Mouse (Mus musculus) liver, postnatal 0 days (tissue): ENCODE measurements around the gene Camta2. TPM values are rescaled to one million over a fixed set of nuclear protein-coding genes. Genes with fewer than 3 reads are reported as not detected.
A peak's percentile ranks its signal among the peaks of the same experiment; 100 is the strongest.

Source experiments
- ATAC-seq: fragments of 200-750 bp; cut with Nextera tagmentation; 2 replicates; pipeline ENCODE4 v1.8.0; 2017; ENCODE audit warnings: mild to moderate bottlenecking, moderate library complexity
- DNase-seq: peaks from one replicate; pipeline ENCODE4 v3.0.0-alpha.2; 2016
- H3K27ac ChIP-seq: fragments of 300-500 bp; sonication (generic); 2 replicates; pipeline ENCODE4 v1.5.1; 2014; ENCODE audit warnings: antibody characterized with exemption, moderate library complexity, mild to moderate bottlenecking, low read depth
- H3K27me3 ChIP-seq: fragments of 300-500 bp; sonication (generic); 2 replicates; pipeline ENCODE4 v1.6.1; 2014; ENCODE audit warnings: low read length, control low read depth, mixed read lengths; ENCODE audit not compliant: insufficient read depth
- H3K36me3 ChIP-seq: fragments of 300-500 bp; sonication (generic); replicated peaks from 2 replicates; pipeline ENCODE4 v1.6.1; 2014; ENCODE audit warnings: mild to moderate bottlenecking, control low read depth, low read length, moderate library complexity, mixed read lengths; ENCODE audit not compliant: insufficient read depth
- H3K4me1 ChIP-seq: fragments of 300-500 bp; sonication (generic); 2 replicates; pipeline ENCODE4 v1.6.1; 2014; ENCODE audit warnings: antibody characterized with exemption, mild to moderate bottlenecking, control low read depth; ENCODE audit not compliant: insufficient read depth
- H3K4me2 ChIP-seq: fragments of 300-500 bp; sonication (generic); 2 replicates; pipeline ENCODE4 v1.6.1; 2014; ENCODE audit warnings: low read depth, mild to moderate bottlenecking, low read length, moderate library complexity, mixed read lengths
- H3K4me3 ChIP-seq: fragments of 300-500 bp; sonication (generic); 2 replicates; pipeline ENCODE4 v1.5.1; 2014; ENCODE audit warnings: low read depth, low read length
- H3K9ac ChIP-seq: fragments of 300-500 bp; sonication (generic); replicated peaks from 2 replicates; pipeline ENCODE4 v1.6.1; 2014; ENCODE audit warnings: mild to moderate bottlenecking, moderate library complexity
- H3K9me3 ChIP-seq: fragments of 300-500 bp; sonication (generic); 2 replicates; pipeline ENCODE4 v1.6.1; 2016; ENCODE audit warnings: mild to moderate bottlenecking, control low read depth, low read length, mixed read lengths
- CTCF ChIP-seq: sonication (generic); IDR thresholded peaks from 2 replicates; pipeline ENCODE4 v1.5.1; 2016; ENCODE audit warnings: antibody characterized with exemption, low read depth
- EP300 ChIP-seq: IDR thresholded peaks from 2 replicates; pipeline ENCODE4 v1.6.1; 2016; ENCODE audit warnings: antibody characterized with exemption, low read depth, mild to moderate bottlenecking
- WGBS: fragments of 180-500 bp; shearing (Covaris S2); extraction: QIAGEN DNeasy Blood & Tissue Kit; methylation state at CpG from one replicate; pipeline ENCODE4 v1.1.7; 2014; ENCODE audit not compliant: insufficient replicate concordance; 5-methylcytosine and 5-hydroxymethylcytosine counted together
- polyA plus RNA-seq: library from polyadenylated mRNA; unstranded; fragments of >200 nt; fragmentation: Nextera tagmentation; extraction: Ambion mirVana; gene quantifications from 2 replicates; pipeline ENCODE4 v1.2.1, GENCODE M21; 2015

Gene Camta2
- polyA plus RNA-seq, 1 experiment from 2014 or later = 3.4 TPM

DNA sequence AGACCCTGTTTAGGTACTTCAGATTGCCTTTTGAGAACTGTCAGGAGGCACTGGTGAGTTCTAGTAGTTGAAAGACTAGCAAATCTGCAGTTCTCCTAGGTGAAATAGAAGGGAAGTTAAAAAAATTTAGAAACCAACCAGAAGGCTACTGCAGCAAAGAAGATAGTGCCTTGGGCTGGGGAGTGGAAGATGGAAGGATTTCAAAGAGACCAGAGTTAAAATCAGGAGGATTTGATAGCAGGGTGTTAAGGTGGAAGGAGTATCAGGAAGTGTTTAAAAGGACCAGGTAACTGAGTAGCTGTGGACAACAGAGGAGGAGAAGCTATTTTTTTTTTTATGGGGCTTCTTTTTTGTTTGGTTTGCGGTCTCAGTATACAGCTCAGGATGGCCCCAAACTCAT lies 50.1 kb downstream of the Camta2 start:
- no peak for DNase-seq
- no peak overlapping the region for H3K9ac ChIP-seq
- TF ChIP-seq EP300 (no peak), CTCF (no peak)
- H3K4me3 ChIP-seq = no peak overlapping the region
- no peaks in the 10 kb centered on the region for H3K27me3 ChIP-seq
- peaks cover 23% of the 10 kb centered on the region for H3K4me1 ChIP-seq
- H3K27ac ChIP-seq = no peak overlapping the region; the same call in 1 of the 2 replicates
- no peak for ATAC-seq
- WGBS = 76% methylated on average over 1 of the region's 1 CpGs
- no peaks in the 10 kb centered on the region for H3K36me3 ChIP-seq
- H3K9me3 ChIP-seq = no peaks in the 10 kb centered on the region
- no peak overlapping the region for H3K4me2 ChIP-seq

DNA sequence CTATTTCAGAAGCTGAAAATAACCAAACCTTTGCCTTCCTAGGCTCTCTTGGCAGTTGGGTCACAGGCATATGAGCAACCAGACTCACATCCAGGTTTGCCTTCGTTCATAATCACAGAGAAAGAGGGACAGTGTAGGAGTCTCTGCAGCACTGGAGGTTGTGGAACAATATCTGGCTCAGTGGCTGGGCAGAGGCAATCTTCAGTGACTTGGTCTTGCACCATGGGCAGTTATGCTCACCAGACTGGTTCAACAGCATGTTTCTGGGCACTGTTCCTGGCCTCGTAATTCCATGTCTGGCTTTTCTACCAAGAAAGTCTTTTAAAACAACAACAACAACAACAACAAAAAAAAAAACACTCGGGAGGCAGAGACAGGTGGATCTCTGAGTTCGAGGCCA lies 52.3 kb downstream of the Camta2 start:
- no peak for ATAC-seq
- H3K36me3 ChIP-seq = no peaks in the 10 kb centered on the region
- H3K9ac ChIP-seq = no peak overlapping the region
- H3K4me1 ChIP-seq = peaks cover 18% of the 10 kb centered on the region
- no peak overlapping the region for H3K4me2 ChIP-seq
- DNase-seq = no peak
- no peaks in the 10 kb centered on the region for H3K9me3 ChIP-seq
- no peak for TF ChIP-seq CTCF
- TF ChIP-seq EP300 = no peak
- 85% methylated on average over 4 of the region's 4 CpGs for WGBS
- no peak overlapping the region for H3K4me3 ChIP-seq
- no peak overlapping the region for H3K27ac ChIP-seq
- no peaks in the 10 kb centered on the region for H3K27me3 ChIP-seq

DNA sequence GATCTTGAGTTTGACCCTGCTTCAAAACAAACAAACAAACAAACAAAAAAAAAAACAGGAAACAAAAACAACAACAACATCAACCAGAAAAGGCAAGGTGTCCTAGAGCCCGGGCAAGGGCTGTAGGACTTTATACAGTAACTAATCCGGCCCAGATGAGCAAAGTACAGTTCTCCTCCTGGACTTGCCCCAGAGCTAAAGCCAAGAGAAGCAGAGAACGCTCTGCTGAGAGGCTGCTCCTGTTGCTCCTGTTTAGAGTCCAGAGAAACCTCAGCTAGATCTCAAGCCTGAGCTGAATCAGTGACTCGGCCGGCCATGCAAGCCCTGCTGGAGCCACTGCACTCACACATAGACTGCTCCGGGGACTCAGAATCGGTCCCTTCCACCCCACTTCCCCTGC lies 57.8 kb downstream of the Camta2 start:
- no peaks in the 10 kb centered on the region for H3K36me3 ChIP-seq
- H3K4me3 ChIP-seq = no peak overlapping the region
- H3K4me1 ChIP-seq = peaks cover 9% of the 10 kb centered on the region
- TF ChIP-seq EP300 (no peak), CTCF (no peak)
- DNase-seq = no peak
- no peak overlapping the region for H3K9ac ChIP-seq
- H3K9me3 ChIP-seq = no peaks in the 10 kb centered on the region
- WGBS = 42% methylated on average over 7 of the region's 7 CpGs
- no peak overlapping the region for H3K27ac ChIP-seq
- no peak overlapping the region for H3K4me2 ChIP-seq
- no peak for ATAC-seq
- no peaks in the 10 kb centered on the region for H3K27me3 ChIP-seq

DNA sequence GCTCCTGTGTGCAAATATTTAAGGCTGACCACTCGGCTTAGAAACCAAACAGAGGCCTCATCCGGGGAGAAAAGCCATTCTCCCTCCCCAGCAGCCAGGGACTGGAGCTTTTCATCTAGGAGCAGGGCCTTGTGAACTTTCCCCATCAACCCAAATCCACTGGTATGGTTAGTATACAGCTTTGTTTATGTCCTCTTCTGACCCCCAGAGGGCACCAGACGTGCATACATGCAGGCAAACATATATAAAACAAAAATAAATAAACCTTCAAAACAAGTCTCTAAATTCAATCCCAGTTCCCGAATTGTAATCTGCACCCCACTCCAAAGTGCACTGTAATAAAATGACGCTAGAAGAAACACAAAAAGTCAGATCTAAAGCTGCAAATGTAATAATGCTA lies 58.3 kb downstream of the Camta2 start:
- no peak for DNase-seq
- no peaks in the 10 kb centered on the region for H3K36me3 ChIP-seq
- H3K27ac ChIP-seq = no peak overlapping the region
- no peak overlapping the region for H3K9ac ChIP-seq
- peaks cover 9% of the 10 kb centered on the region for H3K4me1 ChIP-seq
- no peak for ATAC-seq
- H3K9me3 ChIP-seq = no peaks in the 10 kb centered on the region
- 41% methylated on average over 5 of the region's 5 CpGs for WGBS
- H3K4me3 ChIP-seq = no peak overlapping the region
- TF ChIP-seq CTCF (peak; percentile 73), EP300 (no peak)
- no peak overlapping the region for H3K4me2 ChIP-seq
- H3K27me3 ChIP-seq = no peaks in the 10 kb centered on the region

DNA sequence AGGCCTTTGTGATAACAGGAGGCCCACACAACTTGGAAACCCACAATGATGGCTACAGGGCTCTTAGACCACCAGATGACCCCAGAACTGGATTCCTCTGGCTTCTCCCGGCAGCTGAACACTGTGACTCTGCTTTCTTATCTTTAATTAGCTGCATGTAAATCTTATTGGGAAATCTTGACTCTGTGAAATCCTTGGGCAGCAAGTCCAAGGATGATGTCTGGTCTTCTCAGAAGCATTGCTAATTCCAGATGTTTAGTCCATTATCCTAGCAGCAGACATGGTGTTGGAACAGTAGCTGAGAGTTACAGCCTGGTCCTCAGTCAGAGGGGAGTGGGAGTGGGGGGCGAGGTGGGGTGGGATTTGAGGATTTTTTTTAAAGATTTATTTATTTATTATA lies 59.5 kb downstream of the Camta2 start:
- no peak for TF ChIP-seq CTCF
- TF ChIP-seq EP300 = no peak
- 59% methylated on average over 2 of the region's 2 CpGs for WGBS
- Histone ChIP-seq H3K36me3 (no peaks in the 10 kb centered on the region), H3K9me3 (no peaks in the 10 kb centered on the region), H3K9ac (no peak overlapping the region), H3K4me1 (peaks cover 9% of the 10 kb centered on the region), H3K4me2 (no peak overlapping the region), H3K27ac (no peak overlapping the region), H3K4me3 (no peak overlapping the region), H3K27me3 (no peaks in the 10 kb centered on the region)
- ATAC-seq (no peak), DNase-seq (no peak)

DNA sequence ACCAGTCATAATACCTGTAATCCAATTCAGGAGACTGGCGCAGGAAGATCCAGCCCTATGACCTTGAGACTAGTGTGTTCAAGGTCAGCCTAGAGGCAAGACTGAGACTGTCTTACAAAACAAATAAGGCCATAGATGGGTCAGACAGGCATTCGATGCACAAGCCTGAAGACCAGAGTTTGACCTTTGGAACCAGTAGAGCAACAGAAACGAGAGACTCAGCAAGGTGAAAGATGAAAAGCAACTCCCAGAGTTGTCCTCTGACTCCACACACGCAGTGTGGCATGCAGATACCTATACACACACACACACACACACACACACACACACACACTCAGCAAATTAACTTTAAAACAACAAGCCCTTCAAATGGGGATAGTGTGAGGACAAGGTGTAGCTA lies 61.0 kb downstream of the Camta2 start:
- H3K27ac ChIP-seq = 0 out of 2 replicates have a peak overlapping the region, but pooled peaks have one; percentile 25
- peaks cover 9% of the 10 kb centered on the region for H3K4me1 ChIP-seq
- no peak overlapping the region for H3K4me2 ChIP-seq
- TF ChIP-seq CTCF = no peak
- no peak for TF ChIP-seq EP300
- H3K4me3 ChIP-seq = no peak overlapping the region
- H3K9ac ChIP-seq = no peak overlapping the region
- 61% methylated on average over 4 of the region's 4 CpGs for WGBS
- peak; percentile 50; the same call in 1 of the 2 replicates for ATAC-seq
- no peaks in the 10 kb centered on the region for H3K36me3 ChIP-seq
- no peaks in the 10 kb centered on the region for H3K9me3 ChIP-seq
- DNase-seq = no peak
- no peaks in the 10 kb centered on the region for H3K27me3 ChIP-seq

DNA sequence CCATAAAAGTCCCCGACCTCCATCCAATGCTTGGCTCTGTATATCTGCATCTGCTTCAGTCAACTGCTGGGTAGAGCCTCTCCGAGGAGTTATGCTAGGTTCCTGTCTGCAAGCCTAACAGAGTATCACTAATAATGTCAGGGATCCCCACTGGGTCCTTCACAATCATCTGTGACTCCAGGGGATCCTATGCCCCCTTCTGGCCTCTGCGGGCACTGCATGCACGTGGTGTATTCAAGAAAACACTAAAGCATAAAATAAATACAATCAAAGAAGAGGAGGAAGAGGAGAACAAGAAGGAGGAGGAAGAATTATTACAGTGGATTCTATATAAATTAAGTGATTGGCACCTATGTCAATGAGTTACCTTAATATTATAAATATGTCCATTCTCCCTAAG lies 62.4 kb downstream of the Camta2 start:
- TF ChIP-seq CTCF (peak; percentile 77), EP300 (no peak)
- Histone ChIP-seq H3K9me3 (no peaks in the 10 kb centered on the region), H3K27me3 (no peaks in the 10 kb centered on the region), H3K4me2 (no peak overlapping the region), H3K9ac (no peak overlapping the region), H3K4me3 (no peak overlapping the region), H3K27ac (no peak overlapping the region), H3K4me1 (peaks cover 9% of the 10 kb centered on the region), H3K36me3 (no peaks in the 10 kb centered on the region)
- ATAC-seq (no peak), DNase-seq (peak; percentile 80)
- WGBS = 29% methylated on average over 4 of the region's 4 CpGs
